Mouse (Mus musculus) cerebellum, adult 2 months (tissue): ENCODE measurements at regions not wholly inside any gene's neighbourhood (a gene's known extent, or its start where the extent isn't known, plus 50 kb on each side); places are given as distances from the start of the nearest gene placed in this dataset.

ENCODE experiments used
- CTCF ChIP-seq: fragments of 200-500 bp; IDR thresholded peaks from 2 replicates; pipeline ENCODE4 v1.5.1; 2011; ENCODE audit warnings: low read depth, mild to moderate bottlenecking, control low read depth, low read length, moderate library complexity, borderline replicate concordance; ENCODE audit not compliant: insufficient read depth
- POLR2A ChIP-seq: fragments of 200-500 bp; IDR thresholded peaks from 2 replicates; pipeline ENCODE4 v1.6.1; 2011; ENCODE audit warnings: low read length, control low read depth, borderline replicate concordance; ENCODE audit not compliant: insufficient read depth

DNA sequence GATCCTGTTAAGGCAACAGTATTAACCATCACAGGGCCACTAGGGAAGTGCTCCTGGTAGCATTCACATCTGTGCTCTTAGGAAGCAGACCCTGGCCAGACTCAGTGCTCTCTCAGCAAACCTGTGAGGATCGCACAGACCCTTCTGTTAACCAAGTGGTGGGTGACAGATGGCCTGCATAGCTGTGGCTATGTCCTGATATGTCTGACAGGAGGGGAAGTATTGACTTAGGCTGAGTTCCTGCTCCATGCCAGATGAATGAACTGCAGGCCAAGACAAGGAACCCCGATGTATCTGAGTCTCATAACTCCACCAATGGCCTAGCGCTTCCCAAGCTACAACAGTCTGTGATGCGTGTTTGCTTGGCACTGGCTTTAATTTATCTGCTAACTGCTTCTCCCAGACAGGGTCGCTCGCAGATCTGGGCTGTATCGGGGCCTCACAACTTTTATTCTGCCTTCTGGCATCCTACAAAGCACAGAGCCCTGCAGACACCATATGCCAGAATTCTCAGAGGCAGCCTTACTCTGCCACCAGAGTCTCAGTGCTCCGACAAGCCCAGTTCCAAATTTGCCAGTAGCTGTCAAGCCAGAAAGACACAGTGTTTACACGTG, 332.3 kb downstream of the Fam19a5 start:
- TF ChIP-seq CTCF = no peak
- no peak for TF ChIP-seq POLR2A
